Mouse (Mus musculus): ENCODE results near the gene Pmepa1.

DNA sequence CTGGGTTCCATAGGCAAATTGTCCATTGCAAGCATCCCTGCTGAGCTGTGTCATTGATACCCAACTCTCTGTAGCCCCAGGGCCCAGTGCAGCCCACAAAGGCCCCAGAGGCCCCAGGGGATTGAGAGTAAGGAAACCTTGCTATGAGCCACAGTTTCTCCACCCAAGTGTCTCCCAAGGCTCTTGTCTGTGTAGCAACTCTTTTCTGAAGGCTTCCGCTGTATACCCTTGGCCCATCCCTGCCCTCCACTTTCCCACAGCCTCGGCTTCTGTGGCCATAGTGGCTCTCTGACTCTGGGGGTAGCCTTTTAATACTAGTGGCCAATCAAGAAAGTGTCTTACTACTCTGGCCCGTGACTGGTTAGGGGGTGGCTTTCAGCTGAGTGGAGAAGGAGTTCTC, 72.6 kb downstream of the Pmepa1 start:
- TF ChIP-seq CTCF (conservative IDR thresholded peaks at IDR 0.05; ENCODE audit: low read length) (no peak), POU5F1 (IDR thresholded peaks at IDR 0.05; ENCODE audit: borderline replicate concordance, low read length) (no peak)

All from E14TG2a.4 (cell line).